Mouse (Mus musculus): ENCODE data around the gene Flna.
A peak's percentile ranks its signal among the peaks of the same experiment; 100 is the strongest.

Gene Flna

DNA sequence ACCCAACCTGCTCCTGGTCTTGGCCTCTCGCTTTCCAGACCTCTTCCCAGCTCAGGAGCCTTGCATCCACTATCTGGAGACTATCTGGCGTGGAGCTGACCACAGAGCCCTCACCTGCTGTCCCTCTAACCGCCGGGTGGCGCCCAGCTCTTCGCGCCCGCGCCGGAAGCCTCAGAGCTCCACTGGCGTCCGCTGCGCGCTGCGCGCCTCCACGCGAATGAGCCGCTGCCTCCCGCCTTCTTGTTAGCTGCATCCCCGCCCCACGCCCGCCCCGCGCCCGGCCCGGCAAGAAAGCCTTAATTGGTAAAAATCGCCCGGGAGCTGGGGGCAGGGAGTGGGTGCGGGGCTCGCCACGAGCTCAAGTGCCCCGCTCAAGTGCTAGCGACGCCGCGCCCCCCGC lies at the start of gene Flna:
Gene Flna, minus strand, starts transcription at position 206 of the 400 bp plus-strand sequence.
- DNase-seq = peak; percentile 68

- DNase-seq = no peak
Measured at GRCm38 (mm10) chrX:74298348-74298747, 48.7 kb upstream of the Flna start.

- DNase-seq = peak; percentile 95
Measured at GRCm38 (mm10) chrX:74296538-74297448, 47.2 kb upstream of the Flna start, which contains the start of gene Atp6ap1. Gene Atp6ap1 (plus strand): TSS chrX:74297097.

DNA sequence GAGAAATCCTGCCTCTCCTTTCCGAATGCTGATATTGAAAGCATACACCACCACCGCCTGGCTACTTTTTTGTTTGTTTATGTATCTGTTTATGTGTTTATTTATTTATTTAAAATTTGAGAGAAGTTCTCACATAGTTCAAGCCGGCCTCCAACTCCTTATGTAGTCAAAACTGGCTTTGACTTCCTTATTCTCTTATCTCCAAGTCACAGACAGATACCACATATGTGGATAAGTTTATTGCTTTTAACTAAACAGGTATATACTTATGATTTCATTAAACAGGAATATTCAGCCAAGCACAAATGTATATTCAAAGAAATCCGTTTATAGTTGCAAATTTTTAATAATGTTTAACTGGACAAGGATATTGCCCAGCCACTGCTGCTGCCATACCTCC lies 43.8 kb upstream of the Flna start:
- DNase-seq = no peak

DNA sequence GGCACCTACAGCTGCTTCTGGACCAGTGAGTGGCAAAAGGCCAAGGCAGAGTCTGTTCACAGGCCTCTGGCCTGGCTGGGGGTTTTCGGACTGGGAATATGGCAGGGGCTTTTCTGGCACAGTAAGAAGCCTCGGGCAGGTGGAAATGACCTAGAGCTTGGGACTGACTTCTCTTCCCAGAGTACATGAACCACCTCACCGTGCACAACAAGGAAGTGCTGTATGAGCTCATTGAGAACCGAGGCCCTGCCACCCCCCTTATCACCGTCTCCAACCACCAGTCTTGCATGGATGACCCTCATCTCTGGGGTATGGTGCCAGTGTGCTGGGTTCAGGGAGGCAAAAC lies 33.4 kb upstream of the Flna start:
- DNase-seq = no peak

GRCm38 (mm10) chrX:74282395-74283091 lies 32.9 kb upstream of the Flna start:
- DNase-seq = peak; percentile 88

DNA sequence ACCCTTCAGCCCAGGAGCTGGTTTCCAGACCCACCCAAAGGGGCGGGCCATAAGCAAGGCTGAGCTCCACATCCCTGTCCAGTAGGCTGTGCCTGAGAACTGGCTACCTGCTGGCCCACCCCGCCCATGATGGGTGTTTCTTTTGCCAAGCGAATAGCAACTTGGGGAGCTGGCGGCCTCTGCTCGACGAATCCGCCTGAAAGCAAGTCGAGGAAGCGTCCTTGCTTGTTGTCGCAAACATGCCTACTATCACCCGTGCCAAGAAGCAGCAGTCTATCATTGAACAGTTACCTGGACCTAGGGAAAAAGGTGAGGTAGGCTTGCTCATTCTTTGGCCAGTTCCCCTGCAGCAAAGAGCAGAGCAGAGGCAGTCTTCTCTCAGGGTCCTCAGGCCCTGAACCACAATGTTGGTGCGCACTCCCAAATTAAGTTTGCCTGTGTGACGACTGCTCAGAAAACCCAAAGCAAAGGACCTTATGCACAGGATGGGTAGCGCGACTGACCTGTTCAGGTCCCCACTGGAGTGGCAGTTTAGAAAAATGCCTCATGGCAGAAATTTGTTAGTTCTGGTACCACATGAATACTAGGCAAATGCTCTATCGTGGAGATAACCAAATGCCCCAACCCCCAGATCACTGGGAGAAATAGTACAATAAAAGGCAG lies 32.2 kb upstream of the Flna start, which contains the start of the genes Taz and Dnase1l1:
Gene Taz, plus strand, starts transcription at position 181 of the 663 bp plus-strand sequence.
Gene Dnase1l1, minus strand, starts transcription at position 606 of the 663 bp plus-strand sequence.
- peak; percentile 60 for DNase-seq

DNA sequence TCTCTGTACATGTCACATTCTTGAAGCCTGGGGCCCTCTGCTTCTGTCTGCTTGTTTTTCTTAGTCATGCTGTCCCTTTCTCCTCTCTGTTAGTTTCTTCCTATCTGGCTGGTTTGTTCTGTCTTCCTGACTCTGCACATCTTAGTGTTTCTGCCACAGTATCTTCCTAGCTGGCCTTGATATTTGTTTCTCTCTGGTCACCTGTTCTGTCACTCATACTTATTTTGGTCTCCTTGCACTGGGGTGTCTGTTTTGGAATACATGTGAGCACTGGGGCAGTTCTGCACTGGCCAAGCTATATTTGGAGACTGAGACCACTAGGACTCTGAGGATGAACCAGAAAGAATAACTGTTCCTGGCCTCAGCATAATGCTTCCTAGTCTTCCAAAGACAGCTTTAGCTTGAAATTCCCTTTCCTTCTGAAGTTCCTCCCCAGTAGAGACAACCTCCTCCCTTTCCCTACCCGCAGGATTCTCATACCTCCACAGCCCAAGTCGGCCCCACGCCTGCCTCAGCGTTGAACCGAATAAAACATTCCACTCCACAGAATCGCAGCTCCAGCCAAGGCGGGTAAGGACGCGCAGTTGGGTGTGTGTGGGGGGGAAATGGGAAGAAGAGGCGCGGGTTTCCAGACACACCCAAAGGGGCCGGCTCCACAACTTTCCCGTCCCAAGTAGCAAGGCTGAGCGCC lies 31.6 kb upstream of the Flna start:
- DNase-seq = no peak

DNA sequence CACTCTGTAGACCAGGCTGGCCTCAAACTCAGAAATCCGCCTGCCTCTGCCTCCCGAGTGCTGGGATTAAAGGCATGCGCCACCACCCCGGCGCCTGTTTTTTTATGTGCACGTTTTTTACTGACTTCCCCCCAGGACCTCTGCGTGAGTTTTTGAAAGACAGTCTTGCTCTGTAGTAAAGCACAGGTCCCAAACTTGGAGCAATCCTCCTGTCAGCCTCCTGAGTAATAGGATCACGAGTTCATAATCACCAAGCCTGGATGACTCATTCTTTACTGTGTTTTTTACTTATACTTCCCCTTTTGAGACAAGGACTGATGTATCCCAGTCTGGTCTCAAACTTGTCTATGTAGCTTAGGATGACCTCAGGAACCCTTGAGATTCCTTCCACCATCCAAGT lies 28.3 kb upstream of the Flna start:
- DNase-seq = no peak

- no peak for DNase-seq
Measured at GRCm38 (mm10) chrX:74273422-74274322, 24.1 kb upstream of the Flna start.

GRCm38 (mm10) chrX:74270902-74271551 lies 21.4 kb upstream of the Flna start:
- peak; percentile 7 for DNase-seq

GRCm38 (mm10) chrX:74270062-74270901 lies 20.7 kb upstream of the Flna start, which contains the start of gene Rpl10:
Gene Rpl10 (plus strand): TSS chrX:74270812.
- peak; percentile 92 for DNase-seq

DNA sequence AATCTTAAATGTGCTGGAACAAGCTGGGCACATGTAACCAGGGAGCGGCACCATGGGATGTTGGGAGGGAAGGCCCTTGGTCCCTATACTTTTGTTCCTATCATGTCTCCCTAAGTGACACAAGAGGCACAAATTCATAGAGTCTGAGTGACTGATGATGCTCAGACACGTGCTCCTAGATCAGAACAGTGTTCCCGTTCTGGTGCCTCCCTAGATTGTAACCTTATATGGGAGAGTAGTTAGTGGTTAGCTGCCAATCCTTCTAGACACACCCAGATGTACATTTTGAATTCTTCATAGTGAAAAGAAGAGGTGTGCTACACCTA lies 20.1 kb upstream of the Flna start:
- no peak for DNase-seq

DNA sequence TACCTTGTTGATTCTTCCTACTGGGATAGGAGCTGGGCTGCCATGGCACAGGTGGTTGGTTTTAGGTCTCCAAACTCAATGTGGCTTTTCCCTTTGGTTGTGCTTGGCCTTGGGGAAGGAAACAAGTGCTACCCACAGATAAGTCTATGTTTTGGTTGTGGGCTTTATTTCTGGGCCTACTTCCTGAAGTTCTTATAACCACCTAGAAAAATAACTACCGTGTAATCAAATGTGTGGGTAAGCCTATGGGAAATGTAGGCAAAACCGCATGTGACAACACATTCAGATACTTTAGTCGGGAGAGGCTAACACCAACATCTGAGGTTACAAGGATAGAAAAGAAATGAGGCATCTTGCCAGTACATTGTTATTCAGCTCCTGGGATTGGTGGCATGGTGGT lies 8.1 kb upstream of the Flna start:
- DNase-seq = no peak

DNA sequence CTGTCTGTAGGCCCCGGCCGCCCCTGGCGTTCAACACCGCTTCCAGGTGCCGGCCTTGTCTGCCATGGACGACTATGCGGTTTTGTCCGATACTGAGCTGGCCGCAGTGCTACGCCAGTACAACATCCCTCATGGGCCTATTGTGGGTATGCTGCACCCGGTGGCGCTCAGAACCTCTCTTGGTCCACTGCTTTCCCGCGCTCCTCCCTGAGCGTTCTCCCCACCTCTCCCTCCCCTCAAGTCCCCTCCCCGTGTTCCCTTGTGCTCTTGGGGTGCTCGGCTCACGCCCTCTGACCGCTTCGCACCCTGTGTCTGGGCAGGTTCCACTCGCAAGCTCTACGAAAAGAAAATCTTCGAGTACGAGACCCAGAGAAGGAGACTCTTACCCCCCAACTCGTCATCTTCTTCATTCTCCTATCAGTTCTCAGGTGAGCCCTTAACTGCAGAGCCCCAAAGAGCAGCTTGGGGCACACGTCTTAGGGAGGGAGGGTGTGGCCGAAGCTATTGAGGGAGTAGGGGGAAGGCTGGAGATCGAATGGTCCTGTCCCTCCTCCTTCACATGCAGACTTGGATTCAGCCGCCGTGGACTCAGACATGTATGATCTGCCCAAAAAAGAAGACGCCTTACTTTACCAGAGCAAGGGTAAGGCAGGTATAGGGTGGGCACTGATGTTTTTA lies 5.4 kb upstream of the Flna start:
- DNase-seq = no peak

- peak; percentile 92 for DNase-seq
Measured at GRCm38 (mm10) chrX:74254153-74254887, 4.7 kb upstream of the Flna start, which contains the start of gene Emd. Gene Emd (plus strand): TSS chrX:74254687.

DNA sequence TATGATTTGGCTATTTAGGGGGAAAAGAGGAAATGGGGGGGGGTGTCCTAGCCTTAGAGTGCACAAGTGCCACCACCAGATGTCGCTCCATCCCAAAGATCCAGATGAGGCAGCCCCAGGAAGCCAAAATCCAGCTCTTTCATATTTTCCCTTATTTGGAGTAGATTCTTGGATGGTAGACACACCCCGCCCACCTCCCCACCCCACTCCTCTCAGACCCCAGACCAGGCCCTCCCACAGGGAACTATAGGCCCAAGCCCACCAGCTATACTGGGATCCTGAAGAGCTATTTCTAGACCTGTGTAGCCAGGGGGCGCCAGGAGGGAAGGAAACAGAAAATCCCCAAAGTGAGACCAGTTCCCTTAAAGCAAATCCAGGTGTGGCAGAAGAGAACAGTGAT lies 969 bp downstream of the Flna start:
- DNase-seq = peak; percentile 26

- no peak for DNase-seq
Measured at GRCm38 (mm10) chrX:74246693-74247092, 2.9 kb downstream of the Flna start.

GRCm38 (mm10) chrX:74246213-74246681 lies 3.4 kb downstream of the Flna start:
- DNase-seq = peak; percentile 90

All from right cerebral cortex, adult 18-20 months (tissue).